Mouse (Mus musculus): ENCODE data around the gene Cd300lb.

DNA sequence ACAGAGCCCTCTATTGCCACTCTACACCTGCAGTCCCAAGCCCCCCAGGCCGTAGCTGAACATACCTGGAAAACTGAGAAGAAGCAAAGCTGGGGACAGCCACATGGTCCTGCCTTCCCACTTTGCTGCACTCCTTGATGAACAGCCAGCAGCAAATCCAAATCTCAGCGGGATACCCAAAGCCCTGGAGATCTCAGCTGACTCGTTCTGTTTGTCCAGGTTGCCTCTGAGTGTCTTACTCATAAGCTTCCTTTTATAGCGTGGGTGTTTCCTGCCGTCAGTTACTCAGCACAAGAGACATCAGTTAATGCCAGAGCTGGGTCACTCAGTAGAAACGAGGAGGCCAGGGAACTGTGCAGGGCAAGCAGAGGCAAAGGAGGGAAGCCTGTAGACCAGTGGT lies at the start of gene Cd300lb:
- no peak for TF ChIP-seq CTCF (IDR thresholded peaks at IDR 0.05; ENCODE audit: extremely low read depth, insufficient read depth, low read length)
- no peak for TF ChIP-seq POLR2A (IDR thresholded peaks at IDR 0.05; ENCODE audit: extremely low read depth, insufficient read depth, low read length)

All from cortical plate, adult 2 months (tissue).